Mouse (Mus musculus): Measurements from ENCODE around the gene Helq.

Helq gene

GRCm38 (mm10) chr5:100787527-100787926 lies 10.9 kb downstream of the Helq start:
- in situ Hi-C loops (cut with MboI, MseI): no loop called here

GRCm38 (mm10) chr5:100779002-100779401 lies 19.4 kb downstream of the Helq start:
- in situ Hi-C loops (cut with MboI, MseI): no loop called here

- in situ Hi-C loops (cut with MboI, MseI): no loop called here
These were observed 21.5 kb downstream of the Helq start for GRCm38 (mm10) chr5:100776900-100777299.

GRCm38 (mm10) chr5:100775778-100776404 lies 22.5 kb downstream of the Helq start:
- in situ Hi-C loops (cut with MboI, MseI): no loop called here

GRCm38 (mm10) chr5:100771575-100771974 lies 26.8 kb downstream of the Helq start:
- in situ Hi-C loops (cut with MboI, MseI): loop anchor here in 1 of 2 experiments (5.0 kb wide), 1 partner anchor 79 kb away; no protein-coding TSS in a partner anchor

GRCm38 (mm10) chr5:100766026-100766425 lies 32.4 kb downstream of the Helq start:
- in situ Hi-C loops (cut with MboI, MseI): loop anchor here in 1 of 2 experiments (10.0 kb wide), 1 partner anchor 681 kb away; no protein-coding TSS in a partner anchor

GRCm38 (mm10) chr5:100761736-100762135 lies 36.7 kb downstream of the Helq start:
- in situ Hi-C loops (cut with MboI, MseI): loop anchor here in 1 of 2 experiments (10.0 kb wide), 1 partner anchor 677 kb away; no protein-coding TSS in a partner anchor

- in situ Hi-C loops (cut with MboI, MseI): loop anchor here in 1 of 2 experiments (10.0 kb wide), 1 partner anchor 675 kb away; no protein-coding TSS in a partner anchor
These were observed 38.2 kb downstream of the Helq start for GRCm38 (mm10) chr5:100760049-100760663.

- in situ Hi-C loops (cut with MboI, MseI): no loop called here
These were observed 40.3 kb downstream of the Helq start for GRCm38 (mm10) chr5:100758121-100758520.

- in situ Hi-C loops (cut with MboI, MseI): no loop called here
These were observed 45.0 kb downstream of the Helq start for GRCm38 (mm10) chr5:100753407-100753806.

- in situ Hi-C loops (cut with MboI, MseI): no loop called here
These were observed 46.7 kb downstream of the Helq start for GRCm38 (mm10) chr5:100751655-100752054.

GRCm38 (mm10) chr5:100750617-100751255 lies 47.7 kb downstream of the Helq start:
- in situ Hi-C loops (cut with MboI, MseI): no loop called here

GRCm38 (mm10) chr5:100738802-100739201 lies 59.6 kb downstream of the Helq start:
- in situ Hi-C loops (cut with MboI, MseI): no loop called here

GRCm38 (mm10) chr5:100736919-100737318 lies 61.5 kb downstream of the Helq start:
- in situ Hi-C loops (cut with MboI, MseI): no loop called here

GRCm38 (mm10) chr5:100734535-100734934 lies 63.9 kb downstream of the Helq start:
- in situ Hi-C loops (cut with MboI, MseI): no loop called here

- in situ Hi-C loops (cut with MboI, MseI): no loop called here
These were observed 69.6 kb downstream of the Helq start for GRCm38 (mm10) chr5:100728757-100729156.

- in situ Hi-C loops (cut with MboI, MseI): no loop called here
These were observed 72.4 kb downstream of the Helq start for GRCm38 (mm10) chr5:100726001-100726400.

GRCm38 (mm10) chr5:100719235-100720088 lies 78.9 kb downstream of the Helq start, which contains the start of gene Hpse:
TSS of gene Hpse (minus strand) at chr5:100719716.
- in situ Hi-C loops (cut with MboI, MseI): no loop called here

GRCm38 (mm10) chr5:100716762-100717161 lies 81.6 kb downstream of the Helq start:
- in situ Hi-C loops (cut with MboI, MseI): no loop called here
